Mouse (Mus musculus) neural tube, embryonic 14.5 days (tissue): ENCODE results near the gene Cdk14. TPM values are rescaled to one million over a fixed set of nuclear protein-coding genes. Genes with fewer than 3 reads are reported as not detected.

ENCODE experiments used
- ATAC-seq: fragments of 200-750 bp; cut with Nextera tagmentation; 2 replicates; pipeline ENCODE4 v1.8.0; 2017; ENCODE audit warnings: low read depth, mild to moderate bottlenecking, moderate TSS enrichment, moderate library complexity
- H3K27ac ChIP-seq: fragments of 300-500 bp; sonication (generic); 2 replicates; pipeline ENCODE4 v1.5.1; 2014; ENCODE audit warnings: low read depth, mild to moderate bottlenecking, control low read depth, low read length, moderate library complexity, mixed read lengths
- H3K27me3 ChIP-seq: fragments of 300-500 bp; sonication (generic); 2 replicates; pipeline ENCODE4 v1.6.1; 2014; ENCODE audit warnings: low read length; ENCODE audit not compliant: control insufficient read depth, insufficient read depth
- H3K36me3 ChIP-seq: fragments of 300-500 bp; sonication (generic); 2 replicates; pipeline ENCODE4 v1.6.1; 2014; ENCODE audit warnings: low read length, mixed read lengths; ENCODE audit not compliant: control insufficient read depth, insufficient read depth
- H3K4me1 ChIP-seq: fragments of 300-500 bp; sonication (generic); 2 replicates; pipeline ENCODE4 v1.6.1; 2014; ENCODE audit warnings: low read length; ENCODE audit not compliant: control insufficient read depth, insufficient read depth
- H3K4me2 ChIP-seq: fragments of 300-500 bp; sonication (generic); 2 replicates; pipeline ENCODE4 v1.6.1; 2014; ENCODE audit warnings: mild to moderate bottlenecking, low read depth, low read length, control low read depth
- H3K4me3 ChIP-seq: fragments of 300-500 bp; sonication (generic); 2 replicates; pipeline ENCODE4 v1.5.1; 2014; ENCODE audit warnings: low read depth, low read length, control low read depth, mixed read lengths
- H3K9ac ChIP-seq: fragments of 300-500 bp; sonication (generic); replicated peaks from 2 replicates; pipeline ENCODE4 v1.6.1; 2014; ENCODE audit warnings: low read depth, mild to moderate bottlenecking, control low read depth, low read length, mixed read lengths
- H3K9me3 ChIP-seq: fragments of 300-500 bp; sonication (generic); 2 replicates; pipeline ENCODE4 v1.6.1; 2016; ENCODE audit warnings: low read length; ENCODE audit not compliant: control insufficient read depth
- WGBS: fragments of 180-500 bp; shearing (Covaris S2); extraction: QIAGEN DNeasy Blood & Tissue Kit; methylation state at CpG from one replicate; pipeline ENCODE4 v1.1.7; 2014; 5-methylcytosine and 5-hydroxymethylcytosine counted together
- polyA plus RNA-seq: library from polyadenylated mRNA; unstranded; fragments of >200 nt; fragmentation: Nextera tagmentation; extraction: Ambion mirVana; gene quantifications from 2 replicates; pipeline ENCODE4 v1.2.1, GENCODE M21; 2014

Cdk14 gene
- polyA plus RNA-seq, 1 experiment from 2014 or later = 53.5 TPM

GRCm38 (mm10) chr5:4803708-4804107 is 616.4 kb downstream of the Cdk14 start:
- H3K9ac ChIP-seq = no peak overlapping the region
- ATAC-seq = no peak
- H3K4me2 ChIP-seq = no peak overlapping the region
- no peaks in the 10 kb centered on the region for H3K36me3 ChIP-seq
- no peaks in the 10 kb centered on the region for H3K4me1 ChIP-seq
- H3K4me3 ChIP-seq = no peak overlapping the region
- no peak overlapping the region for H3K27ac ChIP-seq
- H3K27me3 ChIP-seq = no peaks in the 10 kb centered on the region
- 78% methylated on average over 5 of the region's 5 CpGs for WGBS
- H3K9me3 ChIP-seq = no peaks in the 10 kb centered on the region

DNA sequence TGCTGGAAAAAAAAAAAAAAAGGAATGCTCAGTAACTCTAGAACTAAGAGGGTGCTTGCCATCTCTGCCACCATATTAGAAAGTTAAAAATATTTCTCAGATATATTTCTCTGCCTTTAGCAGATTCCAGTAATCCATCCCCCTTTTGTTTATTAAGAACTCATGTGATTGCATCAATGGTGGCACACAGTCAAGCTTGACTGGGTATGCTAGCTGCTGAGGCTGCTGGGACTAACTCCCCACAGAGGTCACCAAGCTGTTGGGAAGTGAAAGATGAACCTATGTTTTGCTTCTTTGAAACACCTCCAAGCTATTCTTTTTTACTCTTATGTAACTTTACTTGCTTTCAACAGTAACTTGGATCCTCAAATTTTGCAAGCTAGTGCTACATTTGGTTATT is 618.1 kb downstream of the Cdk14 start:
- H3K4me1 ChIP-seq = no peaks in the 10 kb centered on the region
- no peak overlapping the region for H3K27ac ChIP-seq
- no peaks in the 10 kb centered on the region for H3K9me3 ChIP-seq
- no peak for ATAC-seq
- no peak overlapping the region for H3K9ac ChIP-seq
- H3K27me3 ChIP-seq = no peaks in the 10 kb centered on the region
- no peaks in the 10 kb centered on the region for H3K36me3 ChIP-seq
- no peak overlapping the region for H3K4me3 ChIP-seq
- no peak overlapping the region for H3K4me2 ChIP-seq

DNA sequence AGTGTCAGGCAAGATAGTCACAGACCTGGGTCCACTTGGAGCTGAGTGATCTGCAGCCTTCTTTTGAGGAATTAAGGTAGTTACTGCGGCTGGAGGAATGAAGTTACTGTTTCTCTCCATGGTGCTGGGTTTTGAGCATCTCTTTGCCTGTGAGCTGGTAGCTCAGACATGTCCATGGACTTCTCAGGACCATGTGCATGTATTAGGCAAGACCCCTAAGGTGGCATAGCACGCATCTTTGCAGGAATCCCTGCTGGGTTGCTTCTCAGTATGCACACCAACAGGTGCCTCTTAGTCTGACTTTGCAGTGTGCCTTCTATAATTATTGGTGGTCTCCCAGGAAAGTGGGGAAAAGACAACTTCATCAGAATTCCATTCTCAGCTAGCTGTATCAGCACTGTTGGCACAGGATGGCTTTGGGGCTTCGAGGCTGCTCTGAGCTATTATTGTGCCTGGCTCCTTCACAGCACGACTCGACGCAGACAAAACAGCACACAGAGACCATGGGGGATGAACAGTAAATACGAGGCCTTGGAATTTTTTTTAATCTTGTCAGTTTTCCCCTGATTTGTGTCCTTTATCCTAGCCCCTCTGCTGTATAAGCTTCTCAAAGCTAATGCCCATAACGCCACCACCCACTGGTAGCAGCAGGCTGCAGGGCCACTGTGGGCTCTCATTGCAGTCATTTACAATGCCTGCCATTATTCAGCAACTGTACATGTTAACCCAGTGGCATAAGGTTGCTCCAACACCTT is 618.8 kb downstream of the Cdk14 start:
- Histone ChIP-seq H3K27me3 (no peaks in the 10 kb centered on the region), H3K4me1 (no peaks in the 10 kb centered on the region), H3K4me3 (no peak overlapping the region), H3K27ac (no peak overlapping the region), H3K9ac (no peak overlapping the region), H3K9me3 (no peaks in the 10 kb centered on the region), H3K4me2 (no peak overlapping the region), H3K36me3 (no peaks in the 10 kb centered on the region)
- ATAC-seq = peak; percentile 79
- WGBS = 35% methylated on average over 8 of the region's 8 CpGs

DNA sequence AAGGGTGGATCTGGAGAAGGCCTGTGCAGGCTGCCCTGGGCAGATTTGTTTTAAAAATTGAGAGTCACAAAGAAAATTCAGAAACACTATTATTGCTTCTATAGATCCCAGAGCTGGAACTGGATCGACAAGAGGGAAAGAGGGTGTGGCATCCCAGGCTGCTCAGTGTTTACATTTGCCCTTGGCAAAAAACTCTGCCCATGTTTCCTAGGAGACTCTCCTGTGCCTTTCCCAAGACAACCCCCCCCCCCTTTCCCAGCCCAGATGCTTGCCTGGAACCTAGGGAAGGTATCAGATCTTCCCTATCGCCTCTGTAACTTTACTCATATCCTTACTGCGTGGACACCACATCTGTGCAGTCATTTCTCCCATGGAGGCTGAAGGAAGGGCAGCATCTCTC is 628.9 kb downstream of the Cdk14 start:
- H3K36me3 ChIP-seq = no peaks in the 10 kb centered on the region
- H3K27ac ChIP-seq = no peak overlapping the region
- H3K4me1 ChIP-seq = no peaks in the 10 kb centered on the region
- H3K9ac ChIP-seq = no peak overlapping the region
- H3K27me3 ChIP-seq = no peaks in the 10 kb centered on the region
- H3K9me3 ChIP-seq = no peaks in the 10 kb centered on the region
- no peak overlapping the region for H3K4me2 ChIP-seq
- WGBS = 76% methylated on average over 3 of the region's 3 CpGs
- H3K4me3 ChIP-seq = no peak overlapping the region
- no peak for ATAC-seq

DNA sequence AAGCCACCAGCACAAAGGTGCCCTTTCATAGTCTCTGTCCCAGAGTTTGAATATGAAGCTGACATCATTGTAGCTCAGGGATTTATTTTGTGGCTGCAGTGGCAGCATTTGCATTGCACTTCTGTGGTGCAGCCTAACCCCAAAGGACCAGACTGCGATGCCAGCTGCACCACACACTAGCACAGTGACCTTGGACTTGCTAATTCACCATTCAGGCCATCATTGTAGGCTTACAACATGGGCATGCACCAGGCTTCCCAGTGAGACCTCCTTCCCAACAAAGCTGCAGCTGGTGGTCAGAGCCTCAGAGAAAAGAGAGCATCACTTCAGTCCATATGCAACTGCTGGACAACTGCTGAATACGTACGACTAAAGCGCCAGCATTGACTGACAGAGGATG is 629.8 kb downstream of the Cdk14 start:
- ATAC-seq = no peak
- H3K9me3 ChIP-seq = no peaks in the 10 kb centered on the region
- no peak overlapping the region for H3K4me3 ChIP-seq
- no peak overlapping the region for H3K27ac ChIP-seq
- no peaks in the 10 kb centered on the region for H3K4me1 ChIP-seq
- H3K36me3 ChIP-seq = no peaks in the 10 kb centered on the region
- H3K27me3 ChIP-seq = no peaks in the 10 kb centered on the region
- 71% methylated on average over 4 of the region's 4 CpGs for WGBS
- H3K4me2 ChIP-seq = no peak overlapping the region
- no peak overlapping the region for H3K9ac ChIP-seq

- H3K9ac ChIP-seq = no peak overlapping the region
- no peaks in the 10 kb centered on the region for H3K4me1 ChIP-seq
- no peaks in the 10 kb centered on the region for H3K9me3 ChIP-seq
- 88% methylated on average over 3 of the region's 3 CpGs for WGBS
- H3K36me3 ChIP-seq = no peaks in the 10 kb centered on the region
- no peak overlapping the region for H3K27ac ChIP-seq
- no peak for ATAC-seq
- no peaks in the 10 kb centered on the region for H3K27me3 ChIP-seq
- no peak overlapping the region for H3K4me2 ChIP-seq
- no peak overlapping the region for H3K4me3 ChIP-seq
These were observed 631.6 kb downstream of the Cdk14 start for GRCm38 (mm10) chr5:4788484-4788883.

DNA sequence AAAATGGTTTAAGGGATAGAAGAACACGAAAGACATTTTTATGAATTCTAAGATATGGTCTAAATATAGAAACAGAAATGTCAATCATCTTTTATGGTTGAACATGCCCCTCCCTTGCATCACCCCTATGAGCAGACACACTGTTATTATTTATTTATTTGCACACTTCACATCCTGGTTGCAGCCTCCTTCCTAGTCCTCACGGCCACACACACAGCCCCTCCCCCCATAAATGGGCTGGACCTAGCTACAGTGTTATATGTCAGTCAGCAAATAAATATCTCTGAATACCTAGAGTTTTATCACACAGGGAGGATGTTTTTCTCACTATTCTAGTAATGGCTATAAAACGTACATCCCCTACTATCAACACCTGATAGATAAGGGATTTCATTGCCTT is 633.3 kb downstream of the Cdk14 start:
- no peak for ATAC-seq
- H3K27me3 ChIP-seq = no peaks in the 10 kb centered on the region
- no peaks in the 10 kb centered on the region for H3K9me3 ChIP-seq
- no peak overlapping the region for H3K4me3 ChIP-seq
- H3K27ac ChIP-seq = no peak overlapping the region
- 88% methylated on average over 3 of the region's 3 CpGs for WGBS
- H3K4me2 ChIP-seq = no peak overlapping the region
- H3K9ac ChIP-seq = no peak overlapping the region
- no peaks in the 10 kb centered on the region for H3K4me1 ChIP-seq
- H3K36me3 ChIP-seq = no peaks in the 10 kb centered on the region

GRCm38 (mm10) chr5:4778274-4778673 is 641.8 kb downstream of the Cdk14 start:
- Histone ChIP-seq H3K9ac (no peak overlapping the region), H3K4me3 (no peak overlapping the region), H3K27me3 (no peaks in the 10 kb centered on the region), H3K4me1 (no peaks in the 10 kb centered on the region), H3K4me2 (no peak overlapping the region), H3K9me3 (no peaks in the 10 kb centered on the region), H3K27ac (no peak overlapping the region), H3K36me3 (no peaks in the 10 kb centered on the region)
- ATAC-seq = no peak
- 85% methylated on average over 3 of the region's 3 CpGs for WGBS

DNA sequence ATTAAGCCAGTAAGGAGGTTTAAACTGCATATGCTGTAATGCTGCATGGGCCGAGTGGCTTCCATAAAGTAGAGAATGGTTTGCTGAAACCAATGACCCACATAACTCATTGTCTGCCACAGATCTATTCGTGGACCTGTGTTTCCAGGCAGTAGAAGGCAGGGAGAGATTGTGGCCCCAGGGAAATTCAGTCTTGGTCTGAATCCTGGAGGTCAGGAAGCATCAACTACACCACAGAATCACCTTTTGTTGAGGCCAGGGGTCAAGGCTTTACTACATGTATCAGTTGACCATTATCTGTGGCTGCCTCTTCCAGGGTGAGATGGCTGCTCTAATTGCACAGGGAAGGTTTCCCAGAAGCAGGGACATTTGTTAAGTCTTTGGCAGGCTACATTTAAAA is 643.6 kb downstream of the Cdk14 start:
- H3K9me3 ChIP-seq = no peaks in the 10 kb centered on the region
- no peaks in the 10 kb centered on the region for H3K27me3 ChIP-seq
- H3K27ac ChIP-seq = no peak overlapping the region
- no peak overlapping the region for H3K4me3 ChIP-seq
- no peaks in the 10 kb centered on the region for H3K36me3 ChIP-seq
- no peak overlapping the region for H3K4me2 ChIP-seq
- 34% methylated on average over 2 of the region's 2 CpGs for WGBS
- H3K9ac ChIP-seq = no peak overlapping the region
- ATAC-seq = no peak
- no peaks in the 10 kb centered on the region for H3K4me1 ChIP-seq
